Mouse (Mus musculus) layer of hippocampus, postnatal 25 days (tissue): ENCODE data around the gene Zfp874b. TPM values are rescaled to one million over a fixed set of nuclear protein-coding genes. Genes with fewer than 3 reads are reported as not detected.

Experiments used
- total RNA-seq, 2 experiments: library from RNA; stranded (reverse); gene quantifications; 2 replicates each; pipeline ENCODE4 v1.2.3; 2021

Gene Zfp874b
- total RNA-seq, 2 experiments from 2014 or later, result 16.6 to 19.8 TPM

Other genes starting within 250 kb of the Zfp874b start
- 10 to 100 TPM; 19.0 to 24.1 TPM for gene Zfp458, start 205.8 kb downstream of the Zfp874b start, total RNA-seq
- 1 to 10 TPM; 4.6 to 6.0 TPM for gene Zfp457, start 177.8 kb downstream of the Zfp874b start, total RNA-seq
- 1 to 10 TPM; 3.1 to 3.2 TPM for gene Zfp595, start 151.7 kb downstream of the Zfp874b start, total RNA-seq
- under 1 TPM in 1 of 2 experiments, not detected in 1; 0.57 TPM for gene Gm28044, start 123.7 kb downstream of the Zfp874b start, total RNA-seq
- 1 to 10 TPM; 1.0 to 1.1 TPM for gene Zfp953, start 123.7 kb downstream of the Zfp874b start, total RNA-seq
- gene Gm28041, start 108.5 kb downstream of the Zfp874b start, total RNA-seq, result not detected
- gene Zfp456, start 108.4 kb downstream of the Zfp874b start, total RNA-seq, result under 1 TPM; 0.71 to 0.80 TPM
- gene Zfp429, start 84.4 kb downstream of the Zfp874b start, total RNA-seq, result 1 to 10 TPM; 2.4 to 5.1 TPM
- gene Zfp459, start 62.8 kb downstream of the Zfp874b start, total RNA-seq, result 1 to 10 TPM; 3.0 to 4.7 TPM
- gene Zfp874a, start 32.6 kb downstream of the Zfp874b start, total RNA-seq, result 10 to 100 TPM; 14.6 to 16.0 TPM
- 1 to 10 TPM; 8.0 to 8.1 TPM for gene Zfp58, start 16.3 kb upstream of the Zfp874b start, total RNA-seq
- under 1 TPM in 1 of 2 experiments, not detected in 1; 0.49 TPM for gene Gm26965, start 41.9 kb upstream of the Zfp874b start, total RNA-seq
- gene Zfp87, start 41.9 kb upstream of the Zfp874b start, total RNA-seq, result 10 to 100 TPM; 21.7 to 22.8 TPM
- 10 to 100 TPM in 1 of 2 experiments, 1 to 10 TPM in 1; 9.7 to 11.4 TPM for gene Zfp748, start 69.6 kb upstream of the Zfp874b start, total RNA-seq
- 1 to 10 TPM; 8.6 to 8.7 TPM for gene Zfp729b, start 125.4 kb upstream of the Zfp874b start, total RNA-seq
- 1 to 10 TPM; 1.3 to 2.6 TPM for gene Gm49345, start 153.5 kb upstream of the Zfp874b start, total RNA-seq
- 1 to 10 TPM; 8.4 to 9.7 TPM for gene Zfp729a, start 153.5 kb upstream of the Zfp874b start, total RNA-seq
- 10 to 100 TPM; 18.5 to 25.1 TPM for gene Zfp738, start 202.8 kb upstream of the Zfp874b start, total RNA-seq
- gene Zfp65, start 244.9 kb upstream of the Zfp874b start, total RNA-seq, result 10 to 100 TPM; 14.7 to 15.1 TPM